Mouse (Mus musculus) stomach, embryonic 14.5 days (tissue): ENCODE data around the gene Homer1. TPM values are rescaled to one million over a fixed set of nuclear protein-coding genes. Genes with fewer than 3 reads are reported as not detected.

ENCODE experiments used
- ATAC-seq: fragments of 200-750 bp; cut with Nextera tagmentation; 2 replicates; pipeline ENCODE4 v1.8.0; 2017; ENCODE audit warnings: low read depth, moderate TSS enrichment; ENCODE audit not compliant: insufficient number of reproducible peaks, insufficient read depth, low FRiP score
- H3K27ac ChIP-seq: fragments of 300-500 bp; sonication (generic); 2 replicates; pipeline ENCODE4 v1.5.1; 2014; ENCODE audit warnings: mild to moderate bottlenecking, low read length, moderate library complexity, mixed read lengths
- H3K27me3 ChIP-seq: fragments of 300-500 bp; sonication (generic); 2 replicates; pipeline ENCODE4 v1.6.1; 2014; ENCODE audit warnings: low read length, control low read depth, mixed read lengths; ENCODE audit not compliant: control insufficient read depth, insufficient read depth
- H3K36me3 ChIP-seq: fragments of 300-500 bp; sonication (generic); 2 replicates; pipeline ENCODE4 v1.6.1; 2014; ENCODE audit warnings: mild to moderate bottlenecking, control low read depth, low read length, moderate library complexity, mixed read lengths; ENCODE audit not compliant: control insufficient read depth, insufficient read depth
- H3K4me1 ChIP-seq: fragments of 300-500 bp; sonication (generic); 2 replicates; pipeline ENCODE4 v1.6.1; 2014; ENCODE audit warnings: low read length, control low read depth, mixed read lengths; ENCODE audit not compliant: control insufficient read depth, insufficient read depth
- H3K4me2 ChIP-seq: fragments of 300-500 bp; sonication (generic); replicated peaks from 2 replicates; pipeline ENCODE4 v1.6.1; 2014; ENCODE audit warnings: low read depth, low read length, control low read depth
- H3K4me3 ChIP-seq: fragments of 300-500 bp; sonication (generic); 2 replicates; pipeline ENCODE4 v1.5.1; 2014; ENCODE audit warnings: low read depth, low read length, control low read depth
- H3K9ac ChIP-seq: fragments of 300-500 bp; sonication (generic); replicated peaks from 2 replicates; pipeline ENCODE4 v1.6.1; 2014; ENCODE audit warnings: low read depth, mild to moderate bottlenecking, control low read depth, low read length, moderate library complexity, mixed read lengths
- H3K9me3 ChIP-seq: fragments of 300-500 bp; sonication (generic); 2 replicates; pipeline ENCODE4 v1.6.1; 2016; ENCODE audit warnings: low read depth, low read length, control low read depth; ENCODE audit not compliant: control insufficient read depth
- WGBS: fragments of 180-500 bp; shearing (Covaris S2); extraction: QIAGEN DNeasy Blood & Tissue Kit; methylation state at CpG from one replicate; pipeline ENCODE4 v1.1.7; 2014; 5-methylcytosine and 5-hydroxymethylcytosine counted together
- polyA plus RNA-seq: library from polyadenylated mRNA; unstranded; fragments of >200 nt; fragmentation: Nextera tagmentation; extraction: Ambion mirVana; gene quantifications from 2 replicates; pipeline ENCODE4 v1.2.1, GENCODE M21; 2014

The Homer1 gene
- polyA plus RNA-seq, 1 experiment from 2014 or later: 7.5 TPM

DNA sequence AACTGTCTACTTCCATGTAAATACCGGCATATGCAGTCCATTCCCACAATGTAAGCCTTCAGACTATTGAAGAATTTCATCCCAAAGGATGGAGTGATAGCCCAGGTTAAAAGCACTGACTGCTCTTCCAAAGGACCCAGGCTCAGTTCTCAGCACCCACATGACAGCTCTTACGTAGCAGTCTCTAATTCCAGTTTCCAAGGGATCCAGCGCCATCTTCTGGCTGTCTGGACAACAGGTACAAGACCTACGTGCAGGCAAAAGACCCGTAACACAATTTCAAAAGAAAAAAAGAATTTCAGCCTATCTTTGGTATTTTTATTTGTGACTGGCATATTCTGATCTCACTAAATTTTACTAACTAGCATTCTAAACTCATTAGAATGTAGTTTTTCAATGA lies 75.0 kb downstream of the Homer1 start:
- no peak overlapping the region for H3K4me3 ChIP-seq
- H3K36me3 ChIP-seq: no peaks in the 10 kb centered on the region
- H3K27me3 ChIP-seq: no peaks in the 10 kb centered on the region
- no peaks in the 10 kb centered on the region for H3K9me3 ChIP-seq
- ATAC-seq: no peak
- H3K4me1 ChIP-seq: no peaks in the 10 kb centered on the region
- 93% methylated on average over 5 of the region's 5 CpGs for WGBS
- no peak overlapping the region for H3K9ac ChIP-seq
- no peak overlapping the region for H3K4me2 ChIP-seq
- H3K27ac ChIP-seq: no peak overlapping the region

DNA sequence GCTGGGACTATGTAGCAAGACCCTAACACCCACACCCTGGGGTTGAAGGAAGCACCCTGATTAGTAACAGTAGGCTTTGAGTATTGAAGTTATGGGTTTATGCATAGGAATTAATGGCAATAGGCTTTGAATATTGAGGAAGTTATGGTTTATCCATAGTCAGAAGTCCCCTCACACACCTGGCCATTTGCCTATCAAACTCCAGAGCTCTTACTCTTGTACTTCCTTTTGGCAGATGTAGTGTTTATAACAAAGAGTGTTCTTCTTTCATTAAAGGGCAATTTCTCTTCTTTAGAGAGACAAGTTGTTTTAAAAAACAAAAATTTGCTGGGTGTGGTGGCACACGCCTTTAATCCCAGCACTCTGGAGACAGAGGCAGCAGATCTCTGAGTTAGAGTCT lies 79.1 kb downstream of the Homer1 start:
- Histone ChIP-seq H3K36me3 (no peaks in the 10 kb centered on the region), H3K9ac (no peak overlapping the region), H3K4me2 (no peak overlapping the region), H3K27me3 (no peaks in the 10 kb centered on the region), H3K4me3 (no peak overlapping the region), H3K27ac (no peak overlapping the region), H3K4me1 (no peaks in the 10 kb centered on the region), H3K9me3 (no peaks in the 10 kb centered on the region)
- 65% methylated on average over 1 of the region's 1 CpGs for WGBS
- ATAC-seq: no peak

DNA sequence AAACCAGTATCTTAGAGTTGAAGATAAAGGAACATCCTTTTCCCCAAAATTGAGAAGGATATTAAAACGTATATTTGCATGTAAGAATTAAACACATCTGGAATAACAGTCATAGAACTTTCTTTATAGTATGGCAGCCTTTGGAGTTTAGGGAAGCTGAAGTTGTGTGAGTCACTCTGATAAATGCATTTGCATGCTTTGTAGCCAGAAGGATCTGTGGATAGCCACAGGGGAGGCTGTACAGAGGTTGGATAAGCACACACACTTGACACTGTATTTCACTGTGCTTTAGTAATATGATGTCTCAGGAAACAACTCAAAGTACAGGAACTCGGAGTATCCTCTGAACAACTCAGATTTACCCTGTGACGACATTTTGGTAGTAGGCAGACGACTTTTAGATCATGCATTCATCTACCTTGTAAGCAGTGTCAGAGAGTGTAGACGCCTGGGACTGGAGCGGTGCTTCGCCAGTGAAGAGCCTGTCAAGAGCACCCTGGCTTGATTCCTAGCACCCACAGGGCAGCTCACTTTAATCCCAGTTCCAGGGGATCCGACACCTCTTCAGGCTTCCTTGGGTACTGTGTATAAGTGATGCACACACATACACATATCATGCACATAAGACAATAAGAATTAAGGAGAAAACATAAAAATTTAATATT lies 81.1 kb downstream of the Homer1 start:
- Histone ChIP-seq H3K27me3 (no peaks in the 10 kb centered on the region), H3K27ac (no peak overlapping the region), H3K9me3 (no peaks in the 10 kb centered on the region), H3K9ac (no peak overlapping the region), H3K4me3 (no peak overlapping the region), H3K4me2 (no peak overlapping the region), H3K36me3 (no peaks in the 10 kb centered on the region), H3K4me1 (no peaks in the 10 kb centered on the region)
- no peak for ATAC-seq
- WGBS: 95% methylated on average over 8 of the region's 8 CpGs

DNA sequence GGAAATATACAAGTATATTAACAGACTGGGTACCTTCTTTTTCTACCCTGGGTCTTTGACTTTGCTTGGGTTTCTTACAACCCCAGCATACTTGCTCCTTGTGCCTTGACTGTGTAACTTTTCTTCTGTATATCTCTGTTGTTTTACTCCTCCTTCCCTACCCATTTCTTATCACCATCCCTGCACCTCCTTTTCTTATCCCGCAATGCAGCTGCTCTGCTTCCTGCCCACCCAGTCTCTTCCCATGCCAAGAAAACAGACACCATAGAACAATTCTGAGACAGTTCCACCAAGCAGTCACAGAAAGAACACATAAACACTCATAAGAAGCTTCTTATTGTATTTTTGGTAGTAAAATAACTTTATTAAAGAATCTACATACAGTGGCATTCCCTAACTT lies 81.9 kb downstream of the Homer1 start:
- Histone ChIP-seq H3K4me2 (no peak overlapping the region), H3K27ac (no peak overlapping the region), H3K4me3 (no peak overlapping the region), H3K27me3 (no peaks in the 10 kb centered on the region), H3K9ac (no peak overlapping the region), H3K4me1 (no peaks in the 10 kb centered on the region), H3K9me3 (no peaks in the 10 kb centered on the region), H3K36me3 (no peaks in the 10 kb centered on the region)
- WGBS: 84% methylated on average over 1 of the region's 1 CpGs
- ATAC-seq: peak; percentile 76; the same call in 1 of the 2 replicates

DNA sequence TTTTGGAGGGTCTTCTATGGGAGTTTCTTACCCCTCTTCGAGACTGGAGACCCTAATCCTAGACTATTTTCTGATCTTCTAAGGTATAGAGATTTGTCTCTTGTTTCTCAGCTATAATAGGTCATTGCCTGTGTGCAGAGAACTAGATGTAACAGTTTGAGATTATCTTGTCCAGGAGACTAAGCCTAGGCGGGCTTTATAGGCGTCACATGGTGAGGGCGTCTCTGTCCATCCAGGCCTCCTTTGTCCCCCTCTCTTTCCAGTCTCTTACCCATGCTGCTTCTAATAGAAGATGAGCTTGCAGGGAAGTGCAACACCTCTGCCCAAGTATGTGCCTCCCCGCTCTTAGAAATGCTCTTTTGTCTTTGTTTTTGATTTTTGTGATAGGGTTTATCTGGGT lies 83.7 kb downstream of the Homer1 start:
- Histone ChIP-seq H3K36me3 (no peaks in the 10 kb centered on the region), H3K9ac (no peak overlapping the region), H3K27ac (no peak overlapping the region), H3K9me3 (no peaks in the 10 kb centered on the region), H3K27me3 (no peaks in the 10 kb centered on the region), H3K4me2 (no peak overlapping the region), H3K4me1 (no peaks in the 10 kb centered on the region), H3K4me3 (no peak overlapping the region)
- no peak for ATAC-seq
- WGBS: 92% methylated on average over 5 of the region's 5 CpGs

DNA sequence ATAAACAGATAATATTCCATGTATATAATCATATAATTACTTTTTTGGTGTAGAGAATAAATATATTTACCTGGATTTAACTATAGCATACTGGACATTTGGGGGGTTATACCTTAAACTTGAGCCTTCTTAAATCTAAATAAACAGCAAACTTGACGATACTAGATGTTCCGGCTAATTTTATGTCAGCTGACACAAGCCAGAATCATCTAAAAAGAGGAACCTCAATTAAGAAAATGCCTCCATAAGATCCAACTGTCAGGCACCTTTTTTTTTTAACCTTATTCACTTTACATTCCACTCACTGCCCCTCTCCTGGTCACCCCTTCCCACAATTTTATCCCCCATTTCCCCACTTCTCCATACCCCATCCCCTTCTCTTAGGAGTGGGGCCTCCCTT lies 84.2 kb downstream of the Homer1 start:
- H3K9ac ChIP-seq: no peak overlapping the region
- H3K4me3 ChIP-seq: no peak overlapping the region
- no peak overlapping the region for H3K4me2 ChIP-seq
- H3K27ac ChIP-seq: no peak overlapping the region
- no peaks in the 10 kb centered on the region for H3K36me3 ChIP-seq
- H3K4me1 ChIP-seq: no peaks in the 10 kb centered on the region
- no peaks in the 10 kb centered on the region for H3K27me3 ChIP-seq
- H3K9me3 ChIP-seq: no peaks in the 10 kb centered on the region
- ATAC-seq: no peak
- WGBS: 94% methylated on average over 2 of the region's 2 CpGs

DNA sequence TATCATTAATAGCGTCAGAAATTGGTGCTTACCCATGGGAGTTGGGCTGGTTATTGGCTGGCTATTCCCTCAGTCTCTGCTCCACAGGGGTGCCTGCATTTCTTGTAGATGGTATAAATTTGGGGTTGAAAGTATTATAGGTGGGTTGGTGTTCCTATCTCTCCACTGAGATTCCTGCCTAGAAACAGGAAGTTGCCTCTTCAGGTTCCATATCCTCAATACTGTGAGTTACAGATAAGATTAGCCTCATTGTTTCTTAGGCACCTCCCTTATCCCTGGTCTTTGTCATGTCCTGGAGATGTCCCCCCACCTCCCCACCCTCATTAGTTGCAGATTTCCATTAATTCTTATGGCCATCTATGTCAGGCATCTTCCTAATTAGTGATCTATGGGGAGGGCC lies 85.0 kb downstream of the Homer1 start:
- 85% methylated on average over 1 of the region's 1 CpGs for WGBS
- H3K27me3 ChIP-seq: no peaks in the 10 kb centered on the region
- no peak overlapping the region for H3K27ac ChIP-seq
- no peaks in the 10 kb centered on the region for H3K4me1 ChIP-seq
- H3K9me3 ChIP-seq: no peaks in the 10 kb centered on the region
- H3K4me3 ChIP-seq: no peak overlapping the region
- ATAC-seq: no peak
- H3K36me3 ChIP-seq: no peaks in the 10 kb centered on the region
- H3K9ac ChIP-seq: no peak overlapping the region
- H3K4me2 ChIP-seq: no peak overlapping the region

DNA sequence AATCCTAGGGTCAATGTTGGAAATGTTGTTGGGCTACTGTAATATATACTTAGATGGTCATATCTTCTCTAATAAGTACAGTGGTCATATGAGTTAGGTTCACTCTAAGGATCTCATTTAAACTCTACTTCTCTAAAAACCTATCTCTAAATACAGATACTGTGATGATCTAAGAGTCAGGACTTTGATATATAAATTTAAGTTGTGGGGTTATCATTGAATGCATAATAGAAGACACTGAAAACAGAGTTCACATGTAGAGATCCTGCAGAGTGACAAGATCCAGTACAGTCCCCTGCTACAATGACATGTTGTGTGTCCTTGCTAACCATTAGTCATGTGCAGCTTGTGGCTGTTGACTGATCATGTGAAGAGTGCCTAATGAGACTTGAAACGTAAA lies 85.7 kb downstream of the Homer1 start:
- H3K27ac ChIP-seq: no peak overlapping the region
- WGBS: 83% methylated on average over 1 of the region's 1 CpGs
- no peaks in the 10 kb centered on the region for H3K9me3 ChIP-seq
- no peak overlapping the region for H3K4me3 ChIP-seq
- no peaks in the 10 kb centered on the region for H3K27me3 ChIP-seq
- H3K4me1 ChIP-seq: no peaks in the 10 kb centered on the region
- no peak overlapping the region for H3K9ac ChIP-seq
- no peak overlapping the region for H3K4me2 ChIP-seq
- ATAC-seq: no peak
- no peaks in the 10 kb centered on the region for H3K36me3 ChIP-seq

DNA sequence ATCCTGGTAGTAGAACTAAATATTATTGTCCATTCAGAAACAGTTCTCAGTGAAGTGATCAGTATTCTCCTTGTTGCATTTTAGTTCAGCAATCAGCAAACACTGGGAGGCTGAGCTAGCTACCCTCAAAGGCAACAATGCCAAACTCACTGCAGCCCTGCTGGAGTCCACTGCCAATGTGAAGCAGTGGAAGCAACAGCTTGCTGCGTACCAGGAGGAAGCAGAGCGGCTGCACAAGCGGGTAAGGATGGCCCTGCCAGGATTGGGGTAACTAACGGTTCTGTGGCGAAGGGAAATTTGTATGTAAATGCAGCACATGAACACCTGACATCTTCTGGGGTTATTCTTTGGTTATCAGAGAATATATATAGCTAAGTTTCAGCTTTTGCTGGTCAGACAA lies 88.0 kb downstream of the Homer1 start:
- Histone ChIP-seq H3K9me3 (no peaks in the 10 kb centered on the region), H3K4me2 (no peak overlapping the region), H3K27me3 (no peaks in the 10 kb centered on the region), H3K27ac (no peak overlapping the region), H3K36me3 (no peaks in the 10 kb centered on the region), H3K9ac (no peak overlapping the region), H3K4me3 (no peak overlapping the region), H3K4me1 (no peaks in the 10 kb centered on the region)
- 92% methylated on average over 5 of the region's 5 CpGs for WGBS
- ATAC-seq: no peak
